Mouse (Mus musculus): ENCODE data around the gene Bckdk.
"Not testable (repeated sequence)": the region's sequence is repeated elsewhere in the genome, so short reads cannot be mapped to it uniquely, and the experiment has no call there.

The Bckdk gene

GRCm38 (mm10) chr7:127903971-127904796 lies at the start of gene Bckdk:
TSS of gene Bckdk (plus strand) at chr7:127904082.
- DNase-seq: peak; percentile 73

- no peak for DNase-seq
Measured at GRCm38 (mm10) chr7:127858258-127858657, 45.6 kb upstream of the Bckdk start.

DNA sequence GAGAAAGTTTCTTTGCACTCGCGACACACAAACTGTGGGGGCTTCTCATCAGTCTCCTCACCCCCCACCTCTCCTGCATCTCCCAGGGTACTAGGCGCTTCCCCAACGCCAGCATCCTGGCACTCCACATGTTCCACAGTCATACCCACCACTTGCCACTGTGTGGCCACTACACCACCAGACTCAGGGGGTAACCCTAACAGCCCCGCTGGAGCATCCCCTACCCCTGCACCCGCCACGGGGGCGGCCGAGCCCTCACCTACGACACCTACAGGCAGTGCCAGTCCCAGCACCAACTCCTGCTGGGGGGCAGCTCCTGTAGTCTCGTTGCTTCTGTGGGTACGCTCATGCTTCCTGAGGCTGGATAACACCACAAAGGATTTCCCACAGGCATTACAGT lies 37.4 kb upstream of the Bckdk start:
- DNase-seq: no peak

DNA sequence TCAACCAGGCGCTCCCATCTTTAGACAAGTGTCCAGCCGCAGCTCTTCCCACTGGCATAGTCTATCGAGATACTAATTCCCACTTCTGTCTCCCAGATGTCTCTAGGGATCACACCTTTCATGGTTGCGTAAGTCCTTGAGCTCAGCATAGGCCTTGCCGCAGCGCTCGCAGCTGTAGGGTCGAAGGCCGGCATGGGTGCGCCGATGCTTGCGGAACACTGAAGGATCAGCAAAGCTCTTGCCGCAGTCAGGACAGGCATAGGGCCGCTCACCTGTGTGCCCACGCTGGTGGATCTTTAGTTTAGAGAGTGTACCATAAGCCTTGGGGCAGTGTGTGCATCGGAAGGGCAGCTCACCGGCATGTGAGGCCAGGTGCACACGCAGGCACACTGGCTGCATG lies 36.2 kb upstream of the Bckdk start:
- DNase-seq: no peak

DNA sequence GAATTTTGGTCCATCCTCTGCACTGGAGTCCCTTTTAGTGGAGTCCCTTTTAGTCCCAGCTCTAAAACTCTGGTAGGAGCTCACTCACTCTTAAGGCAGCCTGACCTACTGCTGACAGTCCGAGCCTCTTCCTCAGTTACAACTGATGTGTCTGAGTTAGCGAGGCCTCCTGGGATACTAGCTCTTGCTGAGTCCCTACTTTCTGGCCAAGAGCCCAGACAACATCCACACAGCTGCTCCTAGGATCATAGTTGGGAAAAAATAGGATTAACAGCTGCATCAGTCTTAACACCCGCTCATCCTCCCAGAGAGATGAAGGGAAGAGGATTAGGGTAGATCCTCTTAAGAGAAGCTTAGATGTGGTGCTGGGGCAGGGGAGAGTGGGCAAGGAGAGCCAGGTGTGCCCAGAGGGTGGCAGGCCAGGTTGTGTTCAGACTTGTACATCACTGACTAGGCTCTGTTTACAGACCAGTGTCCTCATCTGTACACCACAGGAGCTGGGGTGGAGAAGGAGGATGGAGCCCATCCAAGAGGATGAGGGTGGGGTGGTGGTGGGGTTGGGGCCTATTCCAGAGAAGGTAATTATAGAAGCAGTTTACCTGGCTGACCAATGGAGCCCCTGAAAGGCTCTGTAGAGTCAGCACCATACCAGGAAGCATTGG lies 34.6 kb upstream of the Bckdk start:
- no peak for DNase-seq

DNA sequence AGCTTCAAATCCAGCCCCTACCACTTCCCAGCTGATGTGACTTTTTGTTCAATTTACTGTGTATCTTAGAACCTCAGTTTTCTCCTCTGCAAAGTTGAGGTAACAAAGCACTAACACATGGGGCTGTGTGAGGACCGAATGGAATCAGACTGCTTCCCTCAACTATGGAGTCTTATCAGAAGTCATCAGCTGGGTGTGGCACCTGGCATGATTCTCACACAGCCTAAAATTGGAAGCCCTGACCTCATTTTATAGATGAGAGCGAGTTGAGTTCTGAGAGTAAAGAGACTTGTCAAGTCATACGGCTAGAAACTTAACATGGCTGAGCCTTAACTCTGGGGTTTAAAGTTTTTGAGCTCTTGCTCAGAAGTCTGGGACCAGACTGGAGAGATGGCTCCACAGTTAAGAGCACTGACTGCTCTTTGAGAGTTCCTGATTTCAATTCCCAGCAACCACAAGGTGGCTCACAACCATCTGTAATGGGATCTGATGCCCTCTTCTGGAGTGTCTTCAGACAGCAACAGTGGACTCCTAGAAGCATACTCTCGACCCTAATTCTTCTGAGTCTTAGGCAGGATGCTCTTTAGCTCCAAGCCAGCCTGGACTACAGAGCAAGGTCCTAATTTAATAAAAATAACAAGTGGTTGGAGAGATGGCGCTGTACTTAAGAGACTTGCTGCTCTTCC lies 33.6 kb upstream of the Bckdk start:
- no peak for DNase-seq

DNA sequence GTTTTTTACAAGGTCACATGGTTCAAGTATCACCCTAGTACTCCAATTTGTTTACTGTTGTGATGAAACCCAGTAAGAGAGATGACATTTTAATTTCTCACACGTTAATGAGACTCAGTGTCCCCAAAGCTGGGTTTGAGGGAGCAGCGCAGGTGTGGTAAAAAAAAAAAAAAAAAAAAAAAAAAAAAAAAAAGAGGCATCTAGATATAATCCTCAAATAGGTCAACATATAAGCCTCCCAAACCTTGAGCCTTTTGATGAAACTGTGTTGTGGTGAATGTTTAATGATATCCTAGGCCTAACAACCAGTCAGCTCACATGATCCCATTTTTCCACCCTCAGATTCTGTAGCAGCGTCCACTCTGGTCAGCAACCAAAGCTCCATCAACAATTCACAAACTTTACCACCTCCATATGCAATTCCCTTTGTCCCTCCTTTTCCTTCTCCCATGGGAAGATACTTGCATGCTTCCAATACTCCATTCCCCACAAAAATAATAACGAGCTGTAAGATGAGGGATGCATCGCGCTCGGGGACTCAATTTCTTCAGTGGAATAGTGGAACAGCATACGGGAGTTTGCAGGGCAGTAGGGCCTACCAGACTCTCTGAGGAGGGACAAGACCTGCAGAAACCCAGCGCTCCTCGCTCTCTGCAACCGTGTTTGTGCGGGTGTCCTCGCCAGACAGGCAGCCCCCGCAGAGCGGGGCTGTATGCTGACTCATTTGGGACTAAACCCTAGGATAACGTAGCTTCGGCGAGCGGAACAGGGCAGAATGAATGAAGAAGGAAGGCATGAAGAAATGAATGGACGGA lies 28.9 kb upstream of the Bckdk start:
- DNase-seq: no peak

- peak; percentile 95 for DNase-seq
Measured at GRCm38 (mm10) chr7:127875627-127876001, 28.3 kb upstream of the Bckdk start.

DNA sequence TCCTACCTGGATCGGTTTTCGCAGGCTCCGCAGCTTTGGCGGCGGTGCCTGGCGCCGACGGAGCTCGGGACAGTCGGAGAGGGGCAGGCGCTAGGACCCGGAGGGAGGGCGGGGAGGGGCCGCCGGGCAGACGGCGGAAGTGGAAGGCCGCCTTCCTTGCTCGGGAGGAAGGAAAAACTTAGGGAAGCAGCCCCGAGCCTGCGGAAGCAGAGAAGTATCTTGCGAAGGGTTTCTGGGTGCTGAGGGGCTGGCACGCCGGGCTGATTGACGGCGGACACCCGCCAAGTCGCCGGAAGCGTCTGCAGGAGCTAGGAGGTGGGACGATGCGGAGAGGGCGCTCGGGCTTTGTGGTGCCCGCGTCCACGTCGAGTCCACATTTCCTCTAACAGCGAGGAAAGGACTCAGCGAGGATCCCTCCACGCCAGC lies 27.8 kb upstream of the Bckdk start, which contains the start of gene Zfp646:
Zfp646 (plus strand) TSS at position 181 of the 426 bp plus-strand sequence.
- DNase-seq: no peak

DNA sequence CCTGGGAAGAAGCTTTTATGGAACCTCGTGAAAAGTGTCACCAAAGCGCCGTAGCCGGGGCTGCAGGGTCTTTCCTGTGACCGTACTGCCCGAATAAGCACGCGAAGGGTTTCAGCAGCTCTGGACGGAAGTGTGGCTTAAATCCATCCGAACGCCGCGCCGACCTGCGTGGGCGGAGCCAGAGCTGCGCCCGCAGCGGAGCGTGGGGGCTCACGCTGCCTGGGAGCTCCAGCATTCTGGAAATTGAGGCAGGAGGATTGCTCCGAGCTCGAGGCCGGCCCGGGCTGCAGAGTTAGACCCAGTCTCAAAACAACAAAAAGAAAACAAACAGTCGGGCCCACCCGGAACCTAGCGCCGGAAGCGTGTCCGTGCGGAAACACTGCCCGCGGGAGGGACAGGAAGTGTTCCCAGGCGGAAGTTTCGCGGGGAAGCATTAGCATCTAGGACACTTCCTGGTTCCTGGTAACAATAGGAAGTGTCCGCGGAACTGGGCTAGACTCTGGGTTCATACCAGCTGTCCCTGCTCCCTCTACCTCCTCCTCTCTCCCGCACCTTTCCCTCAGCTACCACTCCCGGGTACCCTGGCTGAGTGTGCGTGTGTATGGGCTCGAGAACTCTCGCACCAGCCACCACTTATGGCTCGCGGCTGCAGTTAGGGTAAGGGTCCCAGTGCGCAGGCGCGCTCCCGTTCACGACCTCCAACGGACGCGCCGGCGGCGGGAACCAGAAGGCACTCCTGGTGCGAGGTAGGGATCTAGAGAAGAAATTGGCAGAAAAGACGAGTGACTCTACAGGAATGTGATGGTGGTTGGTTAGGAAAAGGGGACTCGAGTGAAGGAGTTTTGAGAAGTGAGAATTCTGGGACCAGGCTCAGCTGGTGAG lies 27.2 kb upstream of the Bckdk start, which contains the start of gene Zfp668:
Zfp668 (minus strand) TSS at position 362 of the 882 bp plus-strand sequence.
- peak; percentile 84 for DNase-seq

DNA sequence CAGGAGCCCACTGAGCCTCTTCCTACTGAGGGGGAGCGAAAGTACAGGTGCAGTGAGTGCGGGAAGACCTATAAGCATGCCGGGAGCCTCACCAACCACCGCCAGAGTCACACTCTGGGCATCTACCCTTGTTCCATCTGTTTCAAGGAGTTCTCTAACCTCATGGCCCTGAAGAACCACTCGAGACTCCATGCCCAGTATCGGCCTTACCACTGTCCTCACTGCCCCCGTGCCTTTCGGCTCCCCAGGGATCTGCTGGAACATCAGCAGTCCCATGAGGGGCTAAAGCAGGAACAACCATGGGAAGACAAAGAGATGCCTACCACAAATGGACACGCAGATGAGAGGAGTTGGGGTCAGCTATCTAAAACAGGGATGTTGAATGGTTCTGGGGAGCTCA lies 24.6 kb upstream of the Bckdk start:
- no peak for DNase-seq

DNA sequence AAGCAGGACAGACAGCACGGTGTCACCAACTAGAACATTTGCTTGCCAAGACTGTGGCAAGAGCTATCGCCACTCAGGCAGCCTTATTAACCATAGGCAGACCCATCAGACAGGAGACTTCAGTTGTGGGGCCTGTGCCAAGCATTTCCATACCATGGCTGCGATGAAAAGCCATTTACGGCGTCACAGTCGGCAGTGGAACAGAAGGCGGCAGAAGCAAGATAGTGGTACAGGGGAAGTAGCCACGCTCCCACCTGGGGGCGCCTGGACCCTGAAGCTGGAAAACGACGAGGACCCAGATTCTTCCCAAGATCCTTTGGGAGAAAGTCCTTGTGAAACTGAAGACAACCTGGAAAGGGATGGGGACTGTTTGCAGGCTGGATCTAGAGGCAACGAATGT lies 23.5 kb upstream of the Bckdk start:
- DNase-seq: no peak

DNA sequence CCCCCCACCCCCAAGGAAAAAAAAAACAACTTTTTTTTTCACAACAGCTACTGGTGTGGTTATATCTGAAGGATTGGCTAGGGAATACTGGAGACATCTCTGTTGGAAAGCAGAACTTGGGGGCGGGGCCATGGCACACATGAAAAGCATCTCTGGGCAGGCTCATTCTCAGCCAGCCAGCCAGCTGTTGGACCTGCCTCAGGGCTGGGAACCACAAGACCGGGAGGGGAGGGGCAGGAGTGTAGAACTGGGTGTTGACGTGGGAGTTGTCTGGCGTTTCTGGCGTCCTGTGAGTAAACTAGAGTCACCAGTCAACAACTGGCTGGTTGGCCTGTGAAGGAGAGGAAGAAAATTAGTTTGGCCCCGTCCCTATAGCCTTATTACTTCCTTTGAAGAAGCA lies 17.9 kb upstream of the Bckdk start:
- DNase-seq: no peak

GRCm38 (mm10) chr7:127886551-127886950 lies 17.3 kb upstream of the Bckdk start:
- DNase-seq: no peak

DNA sequence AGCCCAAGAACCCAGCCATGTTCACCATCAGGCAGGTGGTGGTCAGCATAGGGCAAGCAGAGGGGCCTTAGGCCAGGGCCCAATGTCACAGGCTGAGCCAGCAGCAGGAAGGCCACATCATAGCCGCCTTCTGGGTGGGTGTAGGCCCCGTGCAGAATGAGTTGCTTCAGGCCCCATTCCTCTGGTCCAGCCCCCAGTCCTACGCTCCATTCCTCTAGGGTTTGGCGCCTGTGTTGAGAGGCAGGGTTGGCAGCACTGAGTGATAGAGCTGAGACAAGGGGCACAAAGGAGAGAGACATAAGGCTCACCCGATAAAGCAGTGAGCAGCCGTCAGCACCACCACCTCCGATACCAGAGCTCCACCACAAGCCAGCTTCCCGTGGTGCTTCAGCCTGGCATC lies 16.7 kb upstream of the Bckdk start:
- DNase-seq: no peak

DNA sequence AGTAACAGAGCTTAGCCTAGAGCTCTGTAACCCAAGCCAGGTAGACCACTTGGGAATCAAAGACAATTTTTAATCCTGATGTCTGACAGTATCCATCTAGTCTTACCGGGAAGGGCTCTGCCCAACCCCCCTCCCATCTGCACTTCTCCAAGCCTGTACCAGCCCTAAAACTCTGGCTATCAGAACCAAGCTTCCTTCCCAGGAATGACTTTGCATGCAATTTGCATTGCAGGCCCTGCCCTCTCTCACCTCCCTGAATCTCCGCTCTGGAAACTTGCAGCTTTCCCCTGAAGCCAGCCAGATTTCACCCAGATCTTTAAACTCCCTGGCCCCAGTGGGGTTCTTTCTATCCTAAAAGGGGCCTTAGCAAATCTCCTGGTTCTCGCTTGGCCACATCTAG lies 16.1 kb upstream of the Bckdk start:
- DNase-seq: no peak

DNA sequence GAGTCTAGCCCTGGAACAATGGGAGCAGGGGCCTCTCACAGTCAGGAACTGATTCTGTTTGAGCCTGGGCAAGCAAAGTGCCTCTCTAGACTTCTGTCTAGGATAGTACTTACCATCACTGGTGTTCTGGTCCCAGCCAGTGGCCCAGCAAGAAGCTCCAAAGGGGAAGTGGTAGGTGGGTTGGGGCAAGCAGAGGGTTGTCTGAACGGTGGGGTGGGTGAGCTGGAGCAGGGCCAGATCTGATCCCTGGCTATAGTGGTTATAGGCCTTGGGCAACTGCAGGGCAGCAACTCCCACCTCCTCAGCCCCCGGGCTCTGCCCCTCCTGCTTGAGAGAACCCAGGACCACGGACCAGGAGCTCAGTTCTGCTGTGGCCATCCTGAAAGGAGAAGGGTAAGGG lies 15.1 kb upstream of the Bckdk start:
- DNase-seq: no peak

- DNase-seq: no peak
Measured at GRCm38 (mm10) chr7:127890798-127891197, 13.1 kb upstream of the Bckdk start, which contains the start of gene Prss53. TSS of gene Prss53 (minus strand) at chr7:127890970.

DNA sequence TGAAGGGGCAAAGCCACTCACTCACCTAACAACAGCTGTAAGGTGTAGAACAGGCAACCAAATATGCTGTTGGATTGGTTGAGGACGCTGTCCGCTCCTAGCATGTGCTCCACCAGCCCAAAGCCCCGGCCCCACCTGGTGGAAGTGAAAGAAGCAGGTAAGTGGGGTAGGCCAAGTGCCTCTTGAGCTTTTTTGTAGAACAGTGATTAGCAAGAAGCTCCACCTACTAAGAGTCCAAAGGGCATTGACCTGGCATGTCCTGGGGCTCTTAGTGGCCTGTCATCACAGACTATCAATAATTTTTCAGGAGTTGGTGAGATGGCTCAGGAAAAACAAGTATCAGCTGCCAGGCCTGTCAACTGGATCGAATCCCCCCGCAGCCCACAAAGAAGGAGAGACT lies 9.4 kb upstream of the Bckdk start:
- no peak for DNase-seq

- peak; percentile 96 for DNase-seq
Measured at GRCm38 (mm10) chr7:127895442-127895841, 8.4 kb upstream of the Bckdk start, which contains the start of the genes Gm21974 and Vkorc1. TSS of gene Gm21974 (minus strand) at chr7:127895454. TSS of gene Vkorc1 (minus strand) at chr7:127895617.

GRCm38 (mm10) chr7:127895891-127896290 lies 8.0 kb upstream of the Bckdk start:
- DNase-seq: not testable (repeated sequence)
